Mouse (Mus musculus): ENCODE results near the gene Nrbp1. TPM values are rescaled to one million over a fixed set of nuclear protein-coding genes. Genes with fewer than 3 reads are reported as not detected.

Gene Nrbp1
- total and polyA plus RNA-seq, 3 experiments: 34.5 to 41.5 (median 36.6) TPM

DNA sequence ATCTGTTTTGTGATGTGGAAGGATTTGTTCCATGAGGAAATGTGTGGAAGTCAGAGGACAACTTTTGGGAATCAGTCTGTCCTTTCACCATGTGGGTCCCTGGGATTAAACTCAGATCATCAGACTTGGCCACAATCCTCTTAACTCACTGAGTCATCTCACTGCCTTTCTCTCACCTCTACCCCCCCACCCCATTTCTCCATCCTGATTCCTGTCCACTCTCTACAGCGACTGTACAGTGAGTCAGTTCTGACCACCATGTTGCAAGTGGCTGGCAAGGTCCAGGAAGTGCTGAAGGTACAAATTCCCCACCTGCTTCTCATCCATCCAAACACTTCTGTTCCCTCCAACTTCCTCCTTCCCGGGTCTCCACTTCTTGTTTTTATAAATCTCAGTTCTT lies 57.8 kb downstream of the Nrbp1 start:
- Histone ChIP-seq H3K4me2 (ENCODE audit: insufficient read depth, low read depth, poor library complexity, severe bottlenecking) (no peak overlapping the region), H3K9me3 (replicated peaks; ENCODE audit: low read length) (no peaks in the 10 kb centered on the region), H3K4me1 (ENCODE audit: control insufficient read depth in 1 of 2, insufficient read depth in 2 of 2) (peaks cover 2 to 3% of the 10 kb centered on the region in 2 experiments; a peak in 3 of 4 replicates), H3K79me2 (replicated peaks; ENCODE audit: control insufficient read depth, extremely low read depth, insufficient read depth, poor library complexity, severe bottlenecking) (no peaks in the 10 kb centered on the region), H3K27me3 (replicated peaks) (peaks cover 73% of the 10 kb centered on the region), H3K9ac (ENCODE audit: insufficient read depth, low read depth) (no peak overlapping the region), H3K27ac (ENCODE audit: insufficient read depth, low read depth) (no peak overlapping the region), H3K36me3 (replicated peaks in 1 of 2; ENCODE audit: control insufficient read depth in 1 of 2, insufficient read depth in 1 of 2, low read length in 1 of 2) (no peaks in the 10 kb centered on the region), H3K4me3 (replicated peaks in 1 of 3; ENCODE audit: low read depth in 2 of 3, low read length in 2 of 3, poor library complexity in 1 of 3) (no peak overlapping the region)
- TF ChIP-seq USF2 (conservative IDR thresholded peaks at IDR 0.05; ENCODE audit: low read depth, low read length) (no peak), NELFE (IDR thresholded peaks at IDR 0.05; ENCODE audit: low read depth, low read length) (no peak), RCOR1 (conservative IDR thresholded peaks at IDR 0.05; ENCODE audit: low read depth, low read length) (no peak), ZKSCAN1 (IDR thresholded peaks at IDR 0.05; ENCODE audit: borderline replicate concordance, low read depth, low read length) (no peak), PAX5 (IDR thresholded peaks at IDR 0.05; ENCODE audit: low read length) (no peak)
- no peak for DNase-seq (ENCODE audit: extremely low read depth)
- in situ Hi-C loops (cut with MboI; ENCODE audit: low pct_ligation_motif_present, low pct_unique_long_range_greater_than_20kb, low sequenced_read_pairs) (no loop called here), dilution Hi-C loops (cut with MboI; ENCODE audit: extremely low pct_ligation_motif_present, extremely low pct_unique_long_range_greater_than_20kb, low sequenced_read_pairs) (no loop called here)

Other genes starting within 250 kb of the Nrbp1 start
Only the 20 nearest of the 21 such genes appear.
- 48.8 and 58.0 TPM in 2 replicates for gene Atraid, start 192.6 kb upstream of the Nrbp1 start, total RNA-seq (2012; rRNA removed)
- 88.7 TPM in 2 replicates for gene Atraid, start 192.6 kb upstream of the Nrbp1 start, total RNA-seq (2014; rRNA removed)
- 52.7 and 60.1 TPM in 2 replicates for gene Atraid, start 192.6 kb upstream of the Nrbp1 start, polyA plus RNA-seq (2012; ENCODE audit: insufficient read length, low read depth)
- gene Slc5a6, start 191.9 kb upstream of the Nrbp1 start, total RNA-seq (2012; rRNA removed): 10.9 and 15.4 TPM in 2 replicates
- 8.9 and 9.0 TPM in 2 replicates for gene Slc5a6, start 191.9 kb upstream of the Nrbp1 start, total RNA-seq (2014; rRNA removed)
- gene Slc5a6, start 191.9 kb upstream of the Nrbp1 start, polyA plus RNA-seq (2012; ENCODE audit: insufficient read length, low read depth): 17.1 and 18.6 TPM in 2 replicates
- 106 and 135 TPM in 2 replicates for gene Cad, start 186.1 kb upstream of the Nrbp1 start, total RNA-seq (2012; rRNA removed)
- gene Cad, start 186.1 kb upstream of the Nrbp1 start, total RNA-seq (2014; rRNA removed): 43.1 and 44.3 TPM in 2 replicates
- 108 and 123 TPM in 2 replicates for gene Cad, start 186.1 kb upstream of the Nrbp1 start, polyA plus RNA-seq (2012; ENCODE audit: insufficient read length, low read depth)
- not detected in 2 replicates for gene Dnajc5g, start 134.6 kb upstream of the Nrbp1 start, total RNA-seq (2012; rRNA removed)
- not detected in 2 replicates for gene Dnajc5g, start 134.6 kb upstream of the Nrbp1 start, total RNA-seq (2014; rRNA removed)
- gene Dnajc5g, start 134.6 kb upstream of the Nrbp1 start, polyA plus RNA-seq (2012; ENCODE audit: insufficient read length, low read depth): not detected in 2 replicates
- not detected in 2 replicates for gene Slc30a3, start 132.6 kb upstream of the Nrbp1 start, total RNA-seq (2012; rRNA removed)
- not detected in 2 replicates for gene Slc30a3, start 132.6 kb upstream of the Nrbp1 start, total RNA-seq (2014; rRNA removed)
- not detected in 2 replicates for gene Slc30a3, start 132.6 kb upstream of the Nrbp1 start, polyA plus RNA-seq (2012; ENCODE audit: insufficient read length, low read depth)
- gene Trim54, start 124.2 kb upstream of the Nrbp1 start, total RNA-seq (2012; rRNA removed): not detected in 2 replicates
- gene Trim54, start 124.2 kb upstream of the Nrbp1 start, total RNA-seq (2014; rRNA removed): not detected in 2 replicates
- not detected in 2 replicates for gene Trim54, start 124.2 kb upstream of the Nrbp1 start, polyA plus RNA-seq (2012; ENCODE audit: insufficient read length, low read depth)
- gene Ucn, start 102.0 kb upstream of the Nrbp1 start, total RNA-seq (2012; rRNA removed): not detected in 2 replicates
- gene Ucn, start 102.0 kb upstream of the Nrbp1 start, total RNA-seq (2014; rRNA removed): not detected in 2 replicates
- not detected in 2 replicates for gene Ucn, start 102.0 kb upstream of the Nrbp1 start, polyA plus RNA-seq (2012; ENCODE audit: insufficient read length, low read depth)
- gene Mpv17, start 86.6 kb upstream of the Nrbp1 start, total RNA-seq (2012; rRNA removed): 24.0 and 30.3 TPM in 2 replicates
- 37.6 and 39.7 TPM in 2 replicates for gene Mpv17, start 86.6 kb upstream of the Nrbp1 start, total RNA-seq (2014; rRNA removed)
- 32.8 and 40.4 TPM in 2 replicates for gene Mpv17, start 86.6 kb upstream of the Nrbp1 start, polyA plus RNA-seq (2012; ENCODE audit: insufficient read length, low read depth)
- gene Gm29609, start 61.0 kb upstream of the Nrbp1 start, total RNA-seq (2012; rRNA removed): 1.4 and 2.7 TPM in 2 replicates
- gene Gm29609, start 61.0 kb upstream of the Nrbp1 start, total RNA-seq (2014; rRNA removed): 1.2 and 2.1 TPM in 2 replicates
- 0.57 and 3.0 TPM in 2 replicates for gene Gm29609, start 61.0 kb upstream of the Nrbp1 start, polyA plus RNA-seq (2012; ENCODE audit: insufficient read length, low read depth)
- gene Gtf3c2, start 60.7 kb upstream of the Nrbp1 start, total RNA-seq (2012; rRNA removed): 49.4 and 51.2 TPM in 2 replicates
- 19.4 and 22.8 TPM in 2 replicates for gene Gtf3c2, start 60.7 kb upstream of the Nrbp1 start, total RNA-seq (2014; rRNA removed)
- 96.9 and 99.5 TPM in 2 replicates for gene Gtf3c2, start 60.7 kb upstream of the Nrbp1 start, polyA plus RNA-seq (2012; ENCODE audit: insufficient read length, low read depth)
- gene Snx17, start 47.6 kb upstream of the Nrbp1 start, total RNA-seq (2012; rRNA removed): 61.5 and 73.9 TPM in 2 replicates
- 52.6 and 56.7 TPM in 2 replicates for gene Snx17, start 47.6 kb upstream of the Nrbp1 start, total RNA-seq (2014; rRNA removed)
- 59.2 and 63.9 TPM in 2 replicates for gene Snx17, start 47.6 kb upstream of the Nrbp1 start, polyA plus RNA-seq (2012; ENCODE audit: insufficient read length, low read depth)
- gene Eif2b4, start 47.4 kb upstream of the Nrbp1 start, total RNA-seq (2012; rRNA removed): 56.8 and 75.0 TPM in 2 replicates
- 26.8 and 29.0 TPM in 2 replicates for gene Eif2b4, start 47.4 kb upstream of the Nrbp1 start, total RNA-seq (2014; rRNA removed)
- 99.5 and 106 TPM in 2 replicates for gene Eif2b4, start 47.4 kb upstream of the Nrbp1 start, polyA plus RNA-seq (2012; ENCODE audit: insufficient read length, low read depth)
- 6.9 and 7.4 TPM in 2 replicates for gene Zfp513, start 38.6 kb upstream of the Nrbp1 start, total RNA-seq (2012; rRNA removed)
- gene Zfp513, start 38.6 kb upstream of the Nrbp1 start, total RNA-seq (2014; rRNA removed): 2.4 and 3.6 TPM in 2 replicates
- gene Zfp513, start 38.6 kb upstream of the Nrbp1 start, polyA plus RNA-seq (2012; ENCODE audit: insufficient read length, low read depth): 10.2 and 12.8 TPM in 2 replicates
- gene Ppm1g, start 20.2 kb upstream of the Nrbp1 start, total RNA-seq (2012; rRNA removed): 182 and 225 TPM in 2 replicates
- 96.9 and 97.8 TPM in 2 replicates for gene Ppm1g, start 20.2 kb upstream of the Nrbp1 start, total RNA-seq (2014; rRNA removed)
- 366 and 383 TPM in 2 replicates for gene Ppm1g, start 20.2 kb upstream of the Nrbp1 start, polyA plus RNA-seq (2012; ENCODE audit: insufficient read length, low read depth)
- gene Gm9970, start 368 bp downstream of the Nrbp1 start, total RNA-seq (2012; rRNA removed): not detected in 2 replicates
- not detected in 2 replicates for gene Gm9970, start 368 bp downstream of the Nrbp1 start, total RNA-seq (2014; rRNA removed)
- not detected in 2 replicates for gene Gm9970, start 368 bp downstream of the Nrbp1 start, polyA plus RNA-seq (2012; ENCODE audit: insufficient read length, low read depth)
- gene Krtcap3, start 10.8 kb downstream of the Nrbp1 start, total RNA-seq (2012; rRNA removed): 13.9 and 14.1 TPM in 2 replicates
- gene Krtcap3, start 10.8 kb downstream of the Nrbp1 start, total RNA-seq (2014; rRNA removed): 9.8 and 10.0 TPM in 2 replicates
- gene Krtcap3, start 10.8 kb downstream of the Nrbp1 start, polyA plus RNA-seq (2012; ENCODE audit: insufficient read length, low read depth): 8.6 and 11.3 TPM in 2 replicates
- 11.1 and 21.5 TPM in 2 replicates for gene Ift172, start 50.3 kb downstream of the Nrbp1 start, total RNA-seq (2012; rRNA removed)
- gene Ift172, start 50.3 kb downstream of the Nrbp1 start, total RNA-seq (2014; rRNA removed): 4.3 and 6.1 TPM in 2 replicates
- gene Ift172, start 50.3 kb downstream of the Nrbp1 start, polyA plus RNA-seq (2012; ENCODE audit: insufficient read length, low read depth): 8.5 and 9.2 TPM in 2 replicates
- gene Fndc4, start 55.2 kb downstream of the Nrbp1 start, total RNA-seq (2012; rRNA removed): 0.13 and 0.34 TPM in 2 replicates
- gene Fndc4, start 55.2 kb downstream of the Nrbp1 start, total RNA-seq (2014; rRNA removed): not detected in 2 replicates
- gene Fndc4, start 55.2 kb downstream of the Nrbp1 start, polyA plus RNA-seq (2012; ENCODE audit: insufficient read length, low read depth): not detected in 2 replicates
- 0.08 TPM in 1 of 2 replicates, not detected in the other for gene Gckr, start 56.6 kb downstream of the Nrbp1 start, total RNA-seq (2012; rRNA removed)
- not detected in 2 replicates for gene Gckr, start 56.6 kb downstream of the Nrbp1 start, total RNA-seq (2014; rRNA removed)
- not detected in 2 replicates for gene Gckr, start 56.6 kb downstream of the Nrbp1 start, polyA plus RNA-seq (2012; ENCODE audit: insufficient read length, low read depth)
- gene Zfp512, start 211.6 kb downstream of the Nrbp1 start, total RNA-seq (2012; rRNA removed): 13.6 and 16.5 TPM in 2 replicates
- gene Zfp512, start 211.6 kb downstream of the Nrbp1 start, total RNA-seq (2014; rRNA removed): 16.0 and 17.2 TPM in 2 replicates
- 15.4 and 16.5 TPM in 2 replicates for gene Zfp512, start 211.6 kb downstream of the Nrbp1 start, polyA plus RNA-seq (2012; ENCODE audit: insufficient read length, low read depth)